Mouse (Mus musculus): ENCODE results near the gene Capn10.
A peak's percentile ranks its signal among the peaks of the same experiment; 100 is the strongest.

Gene Capn10

DNA sequence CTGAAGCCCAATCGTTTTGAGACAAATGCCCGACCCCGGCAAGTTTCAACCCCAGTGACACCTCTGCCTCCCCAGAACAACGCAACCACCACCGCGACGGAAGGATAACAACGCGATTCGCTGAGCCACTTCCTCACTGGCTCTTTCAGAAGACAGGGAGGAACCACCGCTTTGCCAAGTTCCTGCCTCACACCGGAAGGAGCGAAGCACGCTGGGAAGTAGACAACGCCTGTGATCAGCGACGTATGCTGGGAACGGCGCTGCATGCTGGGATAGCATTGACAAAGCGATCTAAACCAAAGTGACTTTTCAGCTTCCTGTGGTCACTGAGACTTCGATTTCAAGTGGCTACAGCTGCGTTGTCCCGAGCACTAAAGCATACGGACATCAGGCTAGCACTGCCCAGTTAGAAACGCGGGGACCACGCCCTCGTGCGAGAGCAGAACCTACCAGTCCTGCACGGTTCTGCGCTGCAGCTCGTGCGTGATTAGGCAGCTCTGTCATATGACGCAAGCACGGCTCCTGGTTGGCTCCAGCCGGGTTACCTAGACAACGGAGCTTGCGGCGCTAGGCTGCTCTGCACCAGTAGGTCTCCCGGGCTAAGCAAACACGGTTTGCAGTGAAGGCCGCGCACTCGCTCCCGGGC is at the start of gene Capn10:
Capn10 (plus strand) TSS at position 195 of the 646 bp plus-strand sequence.
- peak; percentile 87 for DNase-seq (ENCODE audit: low read depth, low spot score)

DNA sequence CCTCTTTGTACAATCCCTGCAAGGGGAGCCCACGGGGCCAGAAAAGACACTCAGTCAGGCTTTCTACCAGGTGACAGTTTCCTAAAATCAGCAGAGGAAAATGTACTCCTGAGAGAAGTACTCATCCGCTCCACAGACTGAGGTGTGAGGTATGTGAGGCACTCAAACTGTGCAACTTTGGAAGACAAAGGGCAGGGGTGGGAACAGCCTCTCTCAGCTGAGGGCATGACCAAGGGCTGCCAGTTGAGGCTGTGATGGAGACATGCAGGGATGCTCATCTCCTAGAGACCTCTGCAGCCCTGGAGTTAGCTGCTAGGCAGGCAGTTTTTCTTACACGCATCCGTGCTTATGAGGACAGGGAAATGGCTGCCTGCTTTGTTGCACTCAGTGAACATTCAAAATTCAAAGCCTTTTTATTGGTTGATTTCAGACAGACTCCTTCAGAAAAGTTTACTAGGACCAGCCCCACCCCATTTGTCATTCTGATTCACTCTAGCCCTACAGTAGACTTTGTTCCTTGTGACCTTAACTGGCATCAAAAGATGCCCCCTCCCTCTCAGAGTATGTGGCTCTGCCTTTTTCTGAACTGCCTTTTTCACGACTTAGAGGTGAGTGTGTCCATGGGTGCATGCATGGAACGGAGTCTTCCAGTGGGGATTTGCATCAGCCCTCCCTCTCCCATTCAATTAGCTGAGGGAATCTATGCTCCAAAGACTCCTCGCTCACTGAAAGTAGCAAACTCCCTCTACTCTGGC is 45.1 kb upstream of the Capn10 start:
- no peak for DNase-seq (ENCODE audit: low read depth, low spot score)

DNA sequence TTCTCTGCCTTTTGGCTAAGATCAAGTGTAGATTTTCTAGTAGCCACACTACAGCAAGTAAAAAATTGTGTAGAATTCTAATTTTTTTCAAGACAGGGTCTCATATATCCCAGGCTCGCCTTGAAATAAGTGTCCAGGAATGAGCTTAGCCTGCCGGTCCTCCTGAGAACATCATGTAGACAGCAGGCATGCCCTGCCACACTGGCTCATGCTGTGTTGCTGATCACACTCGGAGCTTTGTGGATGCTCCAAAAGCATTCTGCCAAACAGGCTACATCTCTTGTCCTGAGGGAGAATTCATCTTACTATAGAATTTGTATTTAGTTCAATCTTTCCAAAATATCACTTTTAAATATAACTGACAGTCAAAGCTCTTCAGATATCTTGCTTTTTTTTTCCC is 41.4 kb upstream of the Capn10 start:
- DNase-seq (ENCODE audit: low read depth, low spot score) = no peak

DNA sequence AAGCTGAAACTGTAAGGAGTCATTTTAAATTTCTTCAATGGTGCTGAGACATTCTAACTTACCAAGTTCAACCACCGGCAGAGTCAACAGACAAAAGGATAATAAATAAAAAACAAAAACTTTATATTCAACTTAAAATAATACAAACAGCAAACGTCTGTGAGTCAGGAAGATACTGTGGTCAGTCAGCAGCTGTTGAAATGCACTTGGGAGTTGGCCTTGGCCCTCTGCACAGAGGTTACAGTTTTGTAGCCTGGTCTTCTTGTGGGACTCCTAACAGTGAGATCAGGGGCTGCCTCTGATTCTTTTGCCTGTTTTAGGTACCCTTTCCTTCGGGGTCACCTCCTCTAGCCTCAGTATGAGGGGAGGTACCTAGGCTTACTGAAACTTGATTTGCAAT is 40.3 kb upstream of the Capn10 start:
- no peak for DNase-seq (ENCODE audit: low read depth, low spot score)

DNA sequence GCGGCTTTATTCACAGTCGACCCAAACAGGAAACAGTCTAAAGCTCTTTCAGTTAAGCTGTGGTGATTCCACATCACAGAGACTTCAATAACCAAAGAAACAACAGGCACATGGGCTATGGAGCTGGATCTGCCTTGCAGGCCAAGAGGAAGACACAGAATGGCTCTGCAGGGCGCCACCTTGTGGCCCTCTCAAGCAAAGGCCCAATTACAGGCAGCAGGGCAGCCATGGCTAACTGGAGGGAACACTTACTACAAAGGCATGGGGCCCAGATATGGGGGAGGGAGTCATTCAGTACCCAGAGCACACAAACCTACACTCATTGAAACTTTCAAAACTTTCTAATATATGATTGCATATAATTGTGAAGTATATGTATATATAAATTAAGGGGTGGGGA is 39.1 kb upstream of the Capn10 start:
- no peak for DNase-seq (ENCODE audit: low read depth, low spot score)

DNA sequence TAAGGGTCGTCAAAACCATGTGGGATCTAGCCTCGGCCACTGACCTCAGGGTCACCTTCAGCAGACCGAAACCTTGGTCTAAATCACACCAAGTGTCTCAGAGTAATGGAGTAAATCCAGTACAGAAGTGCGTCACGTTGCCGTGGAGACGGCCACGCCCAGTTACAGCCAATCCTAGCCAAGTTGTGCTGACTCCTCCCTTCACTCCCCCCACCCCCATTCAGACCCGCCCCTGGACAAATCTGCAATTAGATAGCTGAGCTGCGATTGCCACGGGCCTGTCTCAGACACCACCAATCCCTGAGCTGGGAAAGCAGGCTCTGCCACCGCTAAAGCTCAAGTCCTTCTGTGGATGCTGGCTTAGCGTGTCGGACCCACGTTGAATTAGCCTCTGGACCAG is 31.4 kb upstream of the Capn10 start, which contains the start of gene Ankmy1:
Ankmy1 (minus strand) TSS at position 121 of the 400 bp plus-strand sequence.
- DNase-seq (ENCODE audit: low read depth, low spot score) = no peak

DNA sequence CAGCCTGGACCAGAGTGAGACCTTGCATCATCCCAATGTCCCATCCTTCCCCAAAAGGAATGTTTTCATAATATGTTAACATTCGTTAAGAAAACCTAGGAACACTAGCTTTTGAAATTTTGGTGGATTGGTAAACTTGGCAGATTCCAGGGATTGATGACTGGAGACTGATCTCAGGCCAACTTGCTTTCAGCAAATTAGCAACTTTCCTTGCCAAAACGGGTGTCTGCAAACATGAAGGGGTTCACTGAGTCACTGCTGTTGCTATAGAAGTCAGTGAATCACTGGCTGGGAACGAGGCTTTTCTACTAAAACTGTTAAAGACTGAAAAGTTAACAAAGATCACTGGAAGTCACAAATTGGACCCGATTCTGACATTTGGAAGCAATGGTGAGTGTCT is 30.5 kb upstream of the Capn10 start:
- DNase-seq (ENCODE audit: low read depth, low spot score) = no peak

DNA sequence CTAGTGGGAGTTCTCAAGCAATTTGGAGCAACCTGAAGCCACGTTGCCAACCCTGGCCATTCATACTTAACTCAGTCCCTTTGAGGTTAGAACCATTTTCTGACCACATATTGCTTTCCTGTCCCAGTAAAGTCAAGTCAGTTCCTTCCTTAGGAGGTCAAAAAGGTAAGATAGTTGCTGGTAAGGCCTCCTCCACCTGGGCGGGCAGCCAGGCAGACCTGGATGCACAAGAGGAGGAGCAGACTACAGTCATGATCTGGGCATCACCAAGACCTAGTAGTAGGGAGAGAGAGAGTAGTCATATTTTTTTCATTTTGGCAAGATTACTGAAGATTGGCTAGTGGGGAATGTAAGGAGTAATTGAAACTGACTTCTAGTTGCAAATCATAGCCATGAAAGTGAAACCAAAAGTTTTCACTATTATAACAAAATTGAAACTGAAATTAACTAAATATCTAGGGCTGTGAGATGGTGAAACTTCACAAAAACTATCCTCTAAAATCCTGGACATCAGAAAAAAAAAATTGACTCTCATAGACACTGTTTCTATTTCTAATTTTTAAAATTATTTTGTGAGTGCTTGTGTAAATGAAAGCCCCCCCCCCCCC is 28.4 kb upstream of the Capn10 start:
- no peak for DNase-seq (ENCODE audit: low read depth, low spot score)

DNA sequence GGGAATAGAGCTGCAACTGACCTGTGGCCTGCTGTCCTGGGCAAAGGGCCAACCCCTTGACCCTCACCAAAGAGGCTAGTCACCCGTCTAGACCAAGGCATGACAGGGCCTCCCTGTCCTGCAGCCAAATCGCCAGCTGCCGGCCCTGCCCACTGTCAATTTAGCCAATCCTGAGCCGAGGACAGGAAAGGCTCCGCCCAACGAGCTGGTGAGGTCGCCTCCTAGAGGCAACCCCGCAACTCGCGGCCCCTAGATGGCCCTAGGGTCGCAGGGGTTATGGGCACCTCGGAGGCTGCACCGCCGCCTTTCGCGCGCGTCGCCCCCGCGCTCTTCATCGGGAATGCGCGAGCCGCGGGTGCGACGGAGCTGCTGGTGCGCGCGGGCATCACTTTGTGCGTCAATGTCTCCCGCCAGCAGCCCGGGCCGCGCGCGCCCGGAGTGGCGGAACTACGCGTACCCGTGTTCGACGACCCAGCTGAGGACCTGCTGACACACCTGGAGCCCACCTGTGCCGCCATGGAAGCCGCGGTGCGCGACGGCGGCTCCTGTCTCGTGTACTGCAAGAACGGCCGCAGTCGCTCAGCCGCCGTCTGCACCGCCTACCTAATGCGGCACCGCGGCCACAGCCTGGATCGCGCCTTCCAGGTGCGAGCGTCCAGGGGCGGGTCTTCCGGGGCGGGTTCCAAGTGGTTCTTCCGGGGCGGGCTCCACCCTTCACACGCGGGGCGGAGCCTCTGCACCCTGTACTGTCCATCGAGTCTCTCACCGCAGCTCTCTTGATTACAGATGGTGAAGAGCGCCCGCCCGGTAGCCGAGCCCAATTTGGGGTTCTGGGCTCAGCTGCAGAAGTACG is 27.2 kb upstream of the Capn10 start, which contains the start of gene Dusp28:
Dusp28 (plus strand) TSS at position 203 of the 853 bp plus-strand sequence.
- peak; percentile 79 for DNase-seq (ENCODE audit: low read depth, low spot score)

DNA sequence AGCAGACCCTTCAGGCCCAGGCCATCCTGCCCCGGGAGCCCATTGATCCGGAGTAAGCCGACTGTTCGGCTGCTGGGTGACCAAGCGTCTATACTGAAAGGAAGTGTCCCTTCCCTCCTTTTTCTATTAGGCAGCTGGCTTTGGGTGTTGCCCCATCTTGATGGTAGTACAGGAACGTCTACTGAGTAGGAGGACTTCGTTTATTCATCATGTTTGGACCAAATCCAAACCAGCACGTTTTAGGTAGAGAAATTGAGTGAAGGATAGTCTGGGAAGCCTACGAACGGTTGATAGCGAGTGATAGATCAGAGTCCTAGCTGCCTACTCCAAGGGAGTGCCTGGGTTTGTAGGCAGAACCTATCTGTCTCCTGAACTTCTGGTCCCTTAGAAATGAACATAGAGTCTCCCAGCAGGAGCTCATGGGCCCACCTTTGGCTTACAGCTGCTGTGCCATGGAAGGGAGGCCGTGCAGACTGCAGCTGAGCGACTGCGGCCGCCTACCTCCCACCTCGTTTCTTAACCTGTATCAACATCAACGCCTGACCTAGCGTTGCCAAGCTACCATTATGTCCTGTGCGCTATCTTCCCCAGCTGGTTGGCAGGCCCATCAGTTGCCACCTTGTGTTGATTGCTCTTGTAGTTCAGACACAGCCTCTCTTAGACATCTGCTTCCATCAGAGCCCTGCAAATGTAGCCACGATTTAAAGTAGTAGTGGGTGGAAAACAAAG is 26.4 kb upstream of the Capn10 start:
- DNase-seq (ENCODE audit: low read depth, low spot score) = no peak

DNA sequence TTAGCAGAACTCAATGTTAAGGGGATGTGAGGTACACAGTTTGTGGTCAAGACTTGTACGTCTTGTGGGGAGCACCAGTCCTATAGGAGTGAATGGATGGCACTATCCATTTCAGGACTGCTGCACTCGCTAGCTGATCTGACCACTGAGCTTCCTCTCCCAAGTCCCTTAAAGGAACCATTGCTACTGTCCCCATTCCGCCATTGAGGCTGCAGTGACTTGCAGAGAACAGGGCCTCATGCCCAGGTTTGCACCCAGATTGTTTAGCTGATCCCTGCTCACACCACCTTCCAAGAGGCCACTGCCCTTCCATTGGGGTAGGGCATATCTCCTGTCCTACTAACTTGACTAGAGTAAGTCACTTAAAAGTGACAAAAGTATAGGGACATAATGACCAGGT is 25.5 kb upstream of the Capn10 start:
- DNase-seq (ENCODE audit: low read depth, low spot score) = no peak

DNA sequence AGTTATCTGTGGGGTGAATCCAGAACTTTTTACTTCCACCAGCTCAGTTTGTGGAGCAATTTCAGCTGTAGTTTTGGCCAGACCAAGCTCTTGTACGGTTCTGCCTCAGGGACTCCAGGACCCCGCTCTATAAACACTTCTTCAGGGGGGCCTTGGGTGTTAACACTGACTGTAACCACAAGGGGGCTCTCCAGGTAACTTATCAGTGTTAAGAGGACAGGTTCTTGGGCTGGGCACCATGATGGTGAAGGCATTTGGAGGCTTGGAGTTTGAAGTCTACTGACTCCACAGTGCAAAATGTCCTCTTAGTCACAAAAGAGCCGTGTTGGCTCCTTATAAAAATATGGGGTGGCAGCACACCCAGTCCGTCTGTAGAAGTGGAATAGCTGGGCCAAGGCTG is 25.1 kb upstream of the Capn10 start:
- DNase-seq (ENCODE audit: low read depth, low spot score) = no peak

DNA sequence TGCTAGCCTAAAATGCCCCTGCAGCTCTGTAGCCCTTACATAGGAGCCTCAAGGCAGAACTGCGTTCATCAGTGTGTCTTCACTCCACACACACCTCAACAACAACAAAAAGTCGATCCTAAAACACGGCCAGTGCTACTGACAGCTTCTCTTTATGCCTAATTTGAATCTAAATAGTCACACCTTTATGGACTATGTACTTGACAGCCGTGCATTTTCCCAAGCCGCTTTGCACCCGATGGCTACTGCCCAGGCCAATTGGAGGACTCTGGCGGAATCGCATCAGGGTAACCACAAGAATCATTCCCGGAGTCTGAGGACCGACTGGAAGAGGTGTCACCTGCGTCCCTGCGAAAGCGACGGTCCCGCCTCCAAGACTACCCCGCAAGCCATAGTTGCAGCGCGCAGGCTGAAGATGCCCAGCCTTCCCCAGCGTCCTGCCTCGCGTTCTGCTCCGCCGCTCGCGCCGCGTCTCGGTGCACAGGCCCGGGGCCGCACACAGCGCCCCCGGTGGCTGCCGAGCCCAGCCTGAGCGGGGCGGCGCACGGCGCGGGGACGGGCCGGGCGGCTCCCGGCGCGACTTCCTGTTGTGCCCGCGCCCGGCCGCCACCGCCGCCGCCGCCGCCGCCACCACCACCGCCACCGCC is 23.8 kb upstream of the Capn10 start, which contains the start of gene Rnpepl1:
Rnpepl1 (plus strand) TSS at position 545 of the 647 bp plus-strand sequence.
- no peak for DNase-seq (ENCODE audit: low read depth, low spot score)

DNA sequence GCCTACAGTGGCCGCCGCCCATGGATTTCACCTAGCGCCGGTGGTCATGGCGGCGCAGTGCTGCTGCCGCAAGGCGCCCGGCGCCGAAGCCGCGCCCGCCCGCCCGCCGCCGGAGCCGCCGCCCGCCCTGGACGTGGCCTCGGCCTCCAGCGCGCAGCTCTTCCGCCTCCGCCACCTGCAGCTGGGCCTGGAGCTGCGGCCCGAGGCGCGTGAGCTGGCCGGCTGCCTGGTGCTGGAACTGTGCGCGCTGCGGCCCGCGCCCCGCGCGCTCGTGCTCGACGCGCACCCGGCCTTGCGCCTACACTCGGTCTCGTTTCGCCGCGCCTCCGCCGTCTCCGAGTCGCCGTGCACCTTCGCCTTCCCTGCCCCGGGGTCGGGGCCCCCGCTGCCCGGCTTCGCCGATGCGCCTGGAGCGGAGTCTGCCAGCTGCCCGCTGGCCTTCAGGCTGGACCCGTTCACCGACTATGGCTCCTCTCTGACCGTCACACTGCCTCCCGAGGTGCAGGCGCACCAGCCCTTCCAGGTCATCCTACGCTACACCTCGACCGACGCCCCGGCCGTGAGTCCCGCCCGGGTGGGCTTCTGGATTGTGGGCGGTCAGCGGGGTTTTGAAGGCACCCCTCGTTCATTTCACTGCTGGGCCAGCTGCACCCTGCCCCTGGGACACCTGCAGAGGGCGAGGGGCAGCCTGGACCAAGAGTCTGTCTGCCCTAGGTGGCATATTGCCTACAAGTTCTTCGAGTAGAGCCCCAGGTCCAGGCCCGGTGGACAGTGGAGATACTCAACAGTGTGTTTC is 23.1 kb upstream of the Capn10 start:
- no peak for DNase-seq (ENCODE audit: low read depth, low spot score)

DNA sequence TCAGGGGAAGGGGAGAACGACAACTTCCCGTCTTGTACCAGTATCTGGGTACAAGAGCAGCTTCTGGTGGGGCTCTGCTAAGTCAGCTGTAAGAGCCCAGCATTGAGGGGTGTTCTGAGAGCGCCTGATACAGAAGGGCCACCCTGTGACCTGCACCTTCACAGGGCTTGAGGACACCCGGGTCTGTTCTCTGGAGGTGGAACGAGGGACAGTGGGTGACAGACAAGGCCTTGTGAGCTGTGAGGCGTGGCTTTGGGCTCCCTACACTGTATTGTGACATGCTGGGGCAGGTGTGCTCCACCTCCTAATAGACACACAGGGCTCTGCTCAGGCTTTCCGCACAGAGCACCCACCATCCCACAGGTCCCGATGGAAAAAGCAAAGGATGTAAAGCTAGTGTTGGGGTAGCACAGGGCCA is 22.4 kb upstream of the Capn10 start:
- DNase-seq (ENCODE audit: low read depth, low spot score) = no peak

DNA sequence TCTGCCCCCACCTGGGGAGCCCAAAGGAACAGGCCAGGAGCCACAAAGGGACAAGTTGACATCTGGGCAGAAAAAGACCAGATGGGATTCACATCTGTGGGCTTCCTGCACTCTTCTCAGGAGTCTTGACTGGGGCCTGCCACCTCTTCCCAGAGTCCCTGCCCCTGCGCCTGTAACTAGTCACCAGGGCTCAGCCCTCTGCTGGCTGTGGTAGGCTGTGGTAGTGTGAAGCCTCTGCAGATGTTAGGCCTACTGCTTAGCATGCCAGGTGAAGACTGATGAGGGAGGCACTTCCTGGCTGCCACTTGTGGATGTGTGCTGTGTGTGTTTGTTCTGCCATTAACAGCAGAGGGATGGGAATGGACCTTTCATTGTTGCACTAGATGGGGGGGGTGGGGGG is 21.9 kb upstream of the Capn10 start:
- no peak for DNase-seq (ENCODE audit: low read depth, low spot score)

DNA sequence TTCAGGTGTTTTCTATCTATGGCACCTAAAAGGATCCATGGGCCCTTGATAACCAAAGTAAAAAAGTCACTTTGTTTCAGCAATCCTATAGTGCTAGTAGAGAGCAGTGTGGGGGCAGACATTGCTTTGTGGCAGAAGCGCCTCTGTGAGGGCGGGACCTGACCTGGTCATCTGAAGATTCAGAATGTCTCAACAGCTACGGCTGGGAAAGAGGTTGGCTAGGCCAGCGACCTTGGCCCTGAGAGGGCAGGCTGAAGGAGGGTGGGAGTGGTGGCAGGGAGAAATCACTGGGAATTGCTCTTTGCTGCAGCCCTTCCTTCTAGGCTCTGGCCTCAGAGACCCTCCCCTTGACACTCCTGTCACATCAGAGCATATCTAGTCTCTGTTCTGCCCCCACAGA is 19.9 kb upstream of the Capn10 start:
- no peak for DNase-seq (ENCODE audit: low read depth, low spot score)

DNA sequence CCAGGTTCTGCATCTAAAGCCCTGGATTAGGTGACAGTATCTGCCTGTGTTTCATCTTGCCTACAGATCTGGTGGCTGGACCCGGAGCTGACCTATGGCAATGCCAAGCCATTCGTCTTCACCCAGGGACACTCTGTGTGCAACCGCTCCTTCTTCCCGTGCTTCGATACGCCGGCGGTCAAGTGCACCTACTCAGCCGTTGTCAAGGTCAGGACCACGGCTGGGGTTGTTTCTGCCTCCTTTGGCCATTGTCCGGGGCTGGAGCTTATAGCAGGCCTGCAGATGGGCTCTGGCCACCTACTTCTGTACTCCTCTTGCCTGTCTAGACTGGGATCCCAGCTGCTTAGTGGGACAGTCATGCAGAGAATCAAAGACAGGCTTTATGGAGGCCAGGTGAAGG is 19.2 kb upstream of the Capn10 start:
- no peak for DNase-seq (ENCODE audit: low read depth, low spot score)

DNA sequence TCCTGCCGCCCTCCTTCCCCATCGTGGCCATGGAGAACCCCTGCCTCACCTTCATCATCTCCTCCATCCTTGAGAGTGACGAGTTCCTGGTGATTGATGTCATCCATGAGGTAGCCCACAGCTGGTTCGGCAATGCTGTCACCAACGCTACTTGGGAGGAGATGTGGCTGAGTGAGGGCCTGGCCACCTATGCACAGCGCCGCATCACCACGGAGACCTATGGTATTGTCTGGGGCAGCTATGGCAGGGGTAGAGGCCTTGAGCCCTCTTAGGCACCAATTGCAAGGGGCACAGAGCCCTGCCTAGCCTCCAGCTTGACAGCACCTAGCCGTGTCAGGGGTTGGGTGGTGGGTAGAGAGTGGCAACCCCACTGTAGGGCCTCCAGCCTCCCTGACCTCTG is 17.5 kb upstream of the Capn10 start:
- DNase-seq (ENCODE audit: low read depth, low spot score) = no peak

DNA sequence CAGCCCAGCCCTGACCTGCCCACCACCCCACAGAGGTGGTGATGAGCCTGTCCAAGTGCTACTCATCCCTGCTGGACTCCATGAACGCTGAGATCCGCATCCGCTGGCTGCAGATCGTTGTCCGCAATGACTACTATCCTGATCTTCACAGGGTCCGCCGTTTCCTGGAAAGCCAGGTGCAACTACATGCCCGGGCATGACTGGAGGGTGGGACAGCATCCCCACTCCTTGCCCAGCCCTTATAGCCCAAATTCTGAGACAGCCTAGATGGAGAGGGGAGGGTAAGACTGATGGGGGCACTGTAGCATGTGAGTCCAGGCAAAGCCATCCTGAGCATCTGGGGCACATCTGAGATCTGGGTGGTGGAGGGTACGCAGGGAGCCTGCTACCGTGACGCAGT is 15.0 kb upstream of the Capn10 start:
- no peak for DNase-seq (ENCODE audit: low read depth, low spot score)

Data from c-Kit-negative CD71-positive TER-119-positive erythroid progenitor cells, embryonic 14.5 days (primary cell).